Mouse (Mus musculus): ENCODE results near the gene Tmprss11d. TPM values are rescaled to one million over a fixed set of nuclear protein-coding genes. Genes with fewer than 3 reads are reported as not detected.

The Tmprss11d gene
- polyA plus RNA-seq, 1 experiment, result not detected

DNA sequence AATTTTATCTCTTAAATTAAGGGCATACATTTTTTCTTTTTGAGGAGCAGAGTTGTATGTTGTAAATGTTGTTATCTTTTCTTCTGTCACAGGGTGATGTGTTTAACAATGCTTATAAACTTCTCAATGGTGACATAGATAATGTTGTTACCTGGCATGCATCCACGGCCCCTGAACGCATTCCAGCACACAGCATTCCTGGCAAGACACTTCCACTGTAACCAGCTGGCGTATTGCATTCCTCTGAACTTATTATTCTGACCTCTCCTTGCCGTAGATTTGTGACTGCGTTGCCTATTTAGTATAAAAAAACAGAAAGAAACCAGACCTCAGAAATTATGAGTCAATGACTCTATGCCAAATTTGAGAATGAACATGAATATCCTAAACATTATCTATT, 67.1 kb downstream of the Tmprss11d start:
- Histone ChIP-seq H3K4me3 (replicated peaks) (no peak overlapping the region), H3K36me3 (replicated peaks; ENCODE audit: low read length) (no peaks in the 10 kb centered on the region), H3K4me1 (no peaks in the 10 kb centered on the region), H3K27me3 (replicated peaks) (no peaks in the 10 kb centered on the region), H3K9me3 (no peaks in the 10 kb centered on the region)
- TF ChIP-seq FLI1 (IDR thresholded peaks at IDR 0.05; ENCODE audit: low read length) (no peak), GATA1 (IDR thresholded peaks at IDR 0.05; ENCODE audit: borderline replicate concordance, low read length) (no peak)

- Histone ChIP-seq H3K27me3 (replicated peaks) (no peaks in the 10 kb centered on the region), H3K4me1 (no peaks in the 10 kb centered on the region), H3K36me3 (replicated peaks; ENCODE audit: low read length) (no peaks in the 10 kb centered on the region), H3K4me3 (replicated peaks) (no peak overlapping the region), H3K9me3 (no peaks in the 10 kb centered on the region)
- TF ChIP-seq FLI1 (IDR thresholded peaks at IDR 0.05; ENCODE audit: low read length), result no peak
- TF ChIP-seq GATA1 (IDR thresholded peaks at IDR 0.05; ENCODE audit: borderline replicate concordance, low read length), result no peak
Observed at GRCm38 (mm10) chr5:86303877-86304276, 69.3 kb downstream of the Tmprss11d start.

- no peak within 1 kb of the TSS for H3K4me3 ChIP-seq (replicated peaks)
- H3K9me3 ChIP-seq, result no peaks in the 10 kb centered on the region
- H3K36me3 ChIP-seq (replicated peaks; ENCODE audit: low read length), result no peaks in the 10 kb centered on the region
- no peaks in the 10 kb centered on the region for H3K27me3 ChIP-seq (replicated peaks)
- TF ChIP-seq GATA1 (IDR thresholded peaks at IDR 0.05; ENCODE audit: borderline replicate concordance, low read length), result no peak
- no peak for TF ChIP-seq FLI1 (IDR thresholded peaks at IDR 0.05; ENCODE audit: low read length)
- H3K4me1 ChIP-seq, result no peaks in the 10 kb centered on the region
Observed at GRCm38 (mm10) chr5:86289208-86289607, 84.0 kb downstream of the Tmprss11d start, which contains the start of gene Tmprss11c. Gene Tmprss11c, minus strand, starts transcription at chr5:86289308.

Other genes starting within 250 kb of the Tmprss11d start
- 0.53 TPM in 1 of 2 replicates, not detected in the other for gene Uba6, start 200.6 kb downstream of the Tmprss11d start, polyA plus RNA-seq (2012; ENCODE audit: insufficient read depth, low replicate concordance)
- gene Gnrhr, start 175.5 kb downstream of the Tmprss11d start, polyA plus RNA-seq (2012; ENCODE audit: insufficient read depth, low replicate concordance), result not detected in 2 replicates
- gene Tmprss11c, start 84.1 kb downstream of the Tmprss11d start, polyA plus RNA-seq (2012; ENCODE audit: insufficient read depth, low replicate concordance), result not detected in 2 replicates
- not detected in 2 replicates for gene Tmprss11a, start 95.6 kb upstream of the Tmprss11d start, polyA plus RNA-seq (2012; ENCODE audit: insufficient read depth, low replicate concordance)
- not detected in 2 replicates for gene Tmprss11g, start 145.2 kb upstream of the Tmprss11d start, polyA plus RNA-seq (2012; ENCODE audit: insufficient read depth, low replicate concordance)

Measured in megakaryocyte, embryonic 14.5 days (primary cell).